Mouse (Mus musculus) liver, postnatal 0 days (tissue): ENCODE data around the gene Trim41. TPM values are rescaled to one million over a fixed set of nuclear protein-coding genes. Genes with fewer than 3 reads are reported as not detected.

ENCODE experiments used
- ATAC-seq: fragments of 200-750 bp; cut with Nextera tagmentation; 2 replicates; pipeline ENCODE4 v1.8.0; 2017; ENCODE audit warnings: mild to moderate bottlenecking, moderate library complexity
- DNase-seq: peaks from one replicate; pipeline ENCODE4 v3.0.0-alpha.2; 2016
- H3K27ac ChIP-seq: fragments of 300-500 bp; sonication (generic); 2 replicates; pipeline ENCODE4 v1.5.1; 2014; ENCODE audit warnings: antibody characterized with exemption, moderate library complexity, mild to moderate bottlenecking, low read depth
- H3K27me3 ChIP-seq: fragments of 300-500 bp; sonication (generic); 2 replicates; pipeline ENCODE4 v1.6.1; 2014; ENCODE audit warnings: low read length, control low read depth, mixed read lengths; ENCODE audit not compliant: insufficient read depth
- H3K36me3 ChIP-seq: fragments of 300-500 bp; sonication (generic); replicated peaks from 2 replicates; pipeline ENCODE4 v1.6.1; 2014; ENCODE audit warnings: mild to moderate bottlenecking, control low read depth, low read length, moderate library complexity, mixed read lengths; ENCODE audit not compliant: insufficient read depth
- H3K4me1 ChIP-seq: fragments of 300-500 bp; sonication (generic); 2 replicates; pipeline ENCODE4 v1.6.1; 2014; ENCODE audit warnings: antibody characterized with exemption, mild to moderate bottlenecking, control low read depth; ENCODE audit not compliant: insufficient read depth
- H3K4me2 ChIP-seq: fragments of 300-500 bp; sonication (generic); 2 replicates; pipeline ENCODE4 v1.6.1; 2014; ENCODE audit warnings: low read depth, mild to moderate bottlenecking, low read length, moderate library complexity, mixed read lengths
- H3K4me3 ChIP-seq: fragments of 300-500 bp; sonication (generic); 2 replicates; pipeline ENCODE4 v1.5.1; 2014; ENCODE audit warnings: low read depth, low read length
- H3K9ac ChIP-seq: fragments of 300-500 bp; sonication (generic); replicated peaks from 2 replicates; pipeline ENCODE4 v1.6.1; 2014; ENCODE audit warnings: mild to moderate bottlenecking, moderate library complexity
- H3K9me3 ChIP-seq: fragments of 300-500 bp; sonication (generic); 2 replicates; pipeline ENCODE4 v1.6.1; 2016; ENCODE audit warnings: mild to moderate bottlenecking, control low read depth, low read length, mixed read lengths
- CTCF ChIP-seq: sonication (generic); IDR thresholded peaks from 2 replicates; pipeline ENCODE4 v1.5.1; 2016; ENCODE audit warnings: antibody characterized with exemption, low read depth
- EP300 ChIP-seq: IDR thresholded peaks from 2 replicates; pipeline ENCODE4 v1.6.1; 2016; ENCODE audit warnings: antibody characterized with exemption, low read depth, mild to moderate bottlenecking
- WGBS: fragments of 180-500 bp; shearing (Covaris S2); extraction: QIAGEN DNeasy Blood & Tissue Kit; methylation state at CpG from one replicate; pipeline ENCODE4 v1.1.7; 2014; ENCODE audit not compliant: insufficient replicate concordance; 5-methylcytosine and 5-hydroxymethylcytosine counted together
- polyA plus RNA-seq: library from polyadenylated mRNA; unstranded; fragments of >200 nt; fragmentation: Nextera tagmentation; extraction: Ambion mirVana; gene quantifications from 2 replicates; pipeline ENCODE4 v1.2.1, GENCODE M21; 2015

Gene Trim41
- polyA plus RNA-seq, 1 experiment from 2014 or later = 2.3 TPM

- TF ChIP-seq EP300 = no peak
- no peak for TF ChIP-seq CTCF
- peaks cover 11% of the 10 kb centered on the region for H3K27me3 ChIP-seq
- 53% methylated on average over 7 of the region's 7 CpGs for WGBS
- peak overlapping the region; percentile 52; the same call in 1 of the 2 replicates for H3K27ac ChIP-seq
- ATAC-seq = no peak
- no peak for DNase-seq
- no peak overlapping the region for H3K9ac ChIP-seq
- peaks cover 43% of the 10 kb centered on the region for H3K4me1 ChIP-seq
- no peaks in the 10 kb centered on the region for H3K36me3 ChIP-seq
- H3K4me2 ChIP-seq = no peak overlapping the region
- no peaks in the 10 kb centered on the region for H3K9me3 ChIP-seq
- no peak overlapping the region for H3K4me3 ChIP-seq
Observed at GRCm38 (mm10) chr11:48819614-48820307, 2.6 kb upstream of the Trim41 start.

GRCm38 (mm10) chr11:48818346-48818745 lies 1.2 kb upstream of the Trim41 start:
- Histone ChIP-seq H3K27me3 (no peaks in the 10 kb centered on the region), H3K4me3 (peak overlapping the region; percentile 82), H3K9ac (peak overlapping the region; percentile 87), H3K27ac (peak overlapping the region; percentile 99), H3K4me2 (peak overlapping the region; percentile 78), H3K9me3 (no peaks in the 10 kb centered on the region), H3K36me3 (no peaks in the 10 kb centered on the region), H3K4me1 (peaks cover 40% of the 10 kb centered on the region)
- ATAC-seq (no peak), DNase-seq (peak; percentile 88)
- peak; percentile 67 for TF ChIP-seq EP300
- TF ChIP-seq CTCF = no peak
- WGBS = under 1% methylated on average over 16 of the region's 16 CpGs

GRCm38 (mm10) chr11:48817794-48818193 lies 641 bp upstream of the Trim41 start:
- Histone ChIP-seq H3K36me3 (no peaks in the 10 kb centered on the region), H3K4me3 (peak overlapping the region; percentile 82), H3K4me1 (peaks cover 38% of the 10 kb centered on the region), H3K9me3 (no peaks in the 10 kb centered on the region), H3K27me3 (no peaks in the 10 kb centered on the region), H3K27ac (peak overlapping the region; percentile 99), H3K9ac (peak overlapping the region; percentile 87), H3K4me2 (peak overlapping the region; percentile 78)
- no peak for TF ChIP-seq CTCF
- TF ChIP-seq EP300 = no peak
- no peak for DNase-seq
- no peak for ATAC-seq
- 5% methylated on average over 9 of the region's 9 CpGs for WGBS

- Histone ChIP-seq H3K27ac (peak overlapping the region; percentile 99), H3K9ac (peak overlapping the region; percentile 87), H3K4me1 (peaks cover 38% of the 10 kb centered on the region), H3K36me3 (peaks cover 13% of the 10 kb centered on the region), H3K4me2 (peak overlapping the region; percentile 84), H3K9me3 (no peaks in the 10 kb centered on the region), H3K4me3 (peak overlapping the region; percentile 82), H3K27me3 (no peaks in the 10 kb centered on the region)
- TF ChIP-seq EP300 = no peak
- no peak for TF ChIP-seq CTCF
- ATAC-seq = no peak
- DNase-seq = peak; percentile 63
- 0% methylated on average over 16 of the region's 23 CpGs for WGBS
Observed at GRCm38 (mm10) chr11:48816281-48816781, 822 bp downstream of the Trim41 start.

- Histone ChIP-seq H3K4me3 (peak overlapping the region; percentile 82), H3K4me2 (peak overlapping the region; percentile 84), H3K9me3 (no peaks in the 10 kb centered on the region), H3K27me3 (no peaks in the 10 kb centered on the region), H3K27ac (peak overlapping the region; percentile 99), H3K4me1 (peaks cover 38% of the 10 kb centered on the region), H3K36me3 (peaks cover 16% of the 10 kb centered on the region), H3K9ac (peak overlapping the region; percentile 17; the same call in 1 of the 2 replicates)
- TF ChIP-seq EP300 (no peak), CTCF (no peak)
- ATAC-seq (no peak), DNase-seq (no peak)
- WGBS = 52% methylated on average over 16 of the region's 16 CpGs
Observed at GRCm38 (mm10) chr11:48815851-48816250, 1.3 kb downstream of the Trim41 start.

- peaks cover 27% of the 10 kb centered on the region for H3K4me1 ChIP-seq
- no peak overlapping the region for H3K4me3 ChIP-seq
- H3K4me2 ChIP-seq = no peak overlapping the region
- no peak for DNase-seq
- H3K9ac ChIP-seq = no peak overlapping the region
- no peak for ATAC-seq
- peaks cover 35% of the 10 kb centered on the region for H3K36me3 ChIP-seq
- no peaks in the 10 kb centered on the region for H3K27me3 ChIP-seq
- H3K9me3 ChIP-seq = no peaks in the 10 kb centered on the region
- TF ChIP-seq CTCF = no peak
- no peak for TF ChIP-seq EP300
- H3K27ac ChIP-seq = no peak overlapping the region
Observed at GRCm38 (mm10) chr11:48813782-48814181, 3.4 kb downstream of the Trim41 start.
